Mouse (Mus musculus): Measurements from ENCODE around the gene Btbd10.

The Btbd10 gene

GRCm38 (mm10) chr7:113295077-113295890 lies 73.9 kb downstream of the Btbd10 start:
- peak; percentile 59 for DNase-seq (ENCODE audit: extremely low spot score)

- DNase-seq (ENCODE audit: extremely low spot score): no peak
These were observed 74.6 kb downstream of the Btbd10 start for GRCm38 (mm10) chr7:113294598-113294997.

DNA sequence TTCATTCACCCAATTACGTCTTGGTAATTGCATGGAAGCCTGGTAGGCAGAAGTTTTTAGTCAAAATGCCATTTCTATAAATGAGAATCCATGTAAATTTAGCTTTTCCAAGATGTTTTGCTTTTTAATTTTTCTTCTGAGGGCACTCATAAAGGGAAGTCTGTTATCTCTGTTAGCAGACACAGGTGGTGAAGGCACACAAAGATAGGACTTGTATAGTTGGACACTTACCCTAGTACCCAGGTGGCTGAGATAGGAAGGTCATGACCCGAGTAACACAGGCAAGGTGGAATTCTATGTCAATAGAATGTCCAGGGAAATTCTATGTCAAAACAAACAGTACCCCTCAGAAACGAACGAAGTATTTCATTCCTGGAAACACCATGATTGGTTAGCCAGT lies 77.0 kb downstream of the Btbd10 start:
- no peak for DNase-seq (ENCODE audit: extremely low spot score)

DNA sequence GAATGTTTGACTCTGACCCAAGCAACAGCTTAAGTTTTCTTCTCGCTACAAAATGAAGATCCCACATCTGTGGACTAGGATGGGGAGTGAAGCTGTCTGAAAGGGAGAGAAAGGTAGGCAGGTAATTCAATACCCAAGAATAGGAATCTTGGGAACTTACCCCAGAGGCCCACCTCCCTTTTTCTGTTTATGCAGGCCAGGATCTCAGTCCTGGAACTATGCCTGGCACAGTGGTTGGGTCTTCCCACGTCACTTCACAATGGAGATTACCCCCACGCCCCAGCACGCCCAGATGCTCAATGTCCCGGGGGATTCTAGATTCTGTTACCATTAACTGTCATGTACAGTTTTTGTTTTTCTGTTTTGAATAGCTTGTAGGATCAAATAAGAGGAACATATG lies 77.5 kb downstream of the Btbd10 start:
- DNase-seq (ENCODE audit: extremely low spot score): no peak

GRCm38 (mm10) chr7:113289211-113289610 lies 80.0 kb downstream of the Btbd10 start:
- no peak for DNase-seq (ENCODE audit: extremely low spot score)

GRCm38 (mm10) chr7:113285405-113285804 lies 83.8 kb downstream of the Btbd10 start:
- DNase-seq (ENCODE audit: extremely low spot score): no peak

DNA sequence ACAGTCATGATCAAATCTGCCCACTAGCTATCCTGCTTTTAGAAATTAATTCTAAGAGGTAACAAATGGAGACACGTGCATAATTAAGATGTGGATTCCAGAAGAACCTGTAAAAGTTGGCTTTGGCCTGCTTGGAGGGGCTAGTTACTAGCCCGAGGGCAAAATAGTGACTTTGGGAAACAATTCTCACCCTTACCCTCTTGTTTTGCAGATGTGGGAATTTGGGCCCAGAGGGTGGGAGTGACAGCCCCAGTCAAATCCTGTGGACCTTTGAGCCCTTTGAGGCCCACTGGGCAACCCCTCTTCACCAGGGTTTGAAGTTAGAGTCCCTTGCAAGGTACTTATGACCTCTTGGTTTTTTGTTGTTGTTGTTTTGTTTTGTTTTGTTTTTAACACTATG lies 89.9 kb downstream of the Btbd10 start:
- no peak for DNase-seq (ENCODE audit: extremely low spot score)

- DNase-seq (ENCODE audit: extremely low spot score): no peak
These were observed 90.7 kb downstream of the Btbd10 start for GRCm38 (mm10) chr7:113278493-113278892.

GRCm38 (mm10) chr7:113277245-113277644 lies 91.9 kb downstream of the Btbd10 start:
- DNase-seq (ENCODE audit: extremely low spot score): no peak

GRCm38 (mm10) chr7:113272338-113272997 lies 96.7 kb downstream of the Btbd10 start:
- DNase-seq (ENCODE audit: extremely low spot score): no peak

GRCm38 (mm10) chr7:113270991-113271390 lies 98.2 kb downstream of the Btbd10 start:
- no peak for DNase-seq (ENCODE audit: extremely low spot score)

GRCm38 (mm10) chr7:113270551-113270950 lies 98.6 kb downstream of the Btbd10 start:
- DNase-seq (ENCODE audit: extremely low spot score): no peak

- DNase-seq (ENCODE audit: extremely low spot score): no peak
These were observed 99.3 kb downstream of the Btbd10 start for GRCm38 (mm10) chr7:113269921-113270320.

DNA sequence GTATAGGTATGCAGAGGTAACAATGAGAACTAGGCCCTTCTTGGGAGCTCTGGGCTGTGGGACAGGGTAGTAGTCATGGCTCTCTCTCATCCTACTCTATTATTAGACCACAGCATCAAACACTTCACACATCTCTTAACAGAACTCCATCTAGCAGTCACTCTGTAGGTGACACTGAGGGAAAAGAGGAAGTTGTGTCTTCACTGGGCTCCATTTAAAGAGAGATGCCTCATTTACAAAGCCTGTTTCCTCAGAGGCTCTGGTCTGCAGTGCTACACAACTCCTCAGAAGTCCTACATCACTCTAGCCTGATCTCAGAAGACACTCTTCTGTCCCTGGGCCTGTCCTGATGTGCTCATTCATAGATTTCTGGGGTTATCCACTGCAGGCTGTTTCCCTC lies 100.1 kb downstream of the Btbd10 start:
- no peak for DNase-seq (ENCODE audit: extremely low spot score)

DNA sequence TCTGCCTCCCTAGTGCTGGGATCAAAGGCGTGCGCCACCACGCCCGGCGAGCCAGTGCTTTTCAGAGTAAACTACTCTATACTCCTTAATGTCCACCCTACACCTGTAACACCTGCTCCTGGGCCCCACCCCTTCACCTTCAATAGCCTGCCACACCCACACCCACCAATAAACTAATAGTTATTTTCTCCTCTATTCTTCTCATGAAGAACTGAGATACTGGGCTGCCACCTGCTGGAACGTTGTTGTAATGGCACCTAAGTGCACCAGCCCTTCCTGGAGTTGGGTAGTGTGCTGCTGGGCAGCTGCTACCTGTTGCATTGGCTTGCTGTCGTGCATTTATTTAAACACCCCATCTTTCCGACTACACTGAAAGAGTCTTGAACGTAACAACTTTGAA lies 100.9 kb downstream of the Btbd10 start:
- peak; percentile 43 for DNase-seq (ENCODE audit: extremely low spot score)
